Mouse (Mus musculus) ES-E14 (cell line): Measurements from ENCODE around the gene Nyap2. TPM values are rescaled to one million over a fixed set of nuclear protein-coding genes. Genes with fewer than 3 reads are reported as not detected.

Experiments used
- DNase-seq: peaks from one replicate; pipeline ENCODE4 v3.0.0-alpha.2; 2013; ENCODE audit warnings: low read depth, low spot score
- H3K27ac ChIP-seq: 2 replicates; pipeline ENCODE4 v1.5.1; 2012; ENCODE audit warnings: low read depth, mild to moderate bottlenecking, low read length, moderate library complexity, mixed read lengths; ENCODE audit not compliant: poor library complexity, insufficient read depth, severe bottlenecking
- H3K36me3 ChIP-seq: 2 replicates; pipeline ENCODE4 v1.6.1; 2012; ENCODE audit warnings: mild to moderate bottlenecking, low read length, moderate library complexity, mixed read lengths; ENCODE audit not compliant: control insufficient read depth, poor library complexity, insufficient read depth, severe bottlenecking
- H3K4me1 ChIP-seq, 2 experiments: fragments of 150-350 bp in 1 of 2; sonication (generic) in 1 of 2; 2 replicates each; pipeline ENCODE4 v1.6.1; 2012; ENCODE audit warnings: low read length in 2 of 2, mild to moderate bottlenecking in 1 of 2, mixed read lengths in 1 of 2; ENCODE audit not compliant: control insufficient read depth in 2 of 2, insufficient read depth in 2 of 2, poor library complexity in 1 of 2
- H3K4me3 ChIP-seq, 2 experiments: fragments of 150-350 bp in 1 of 2; sonication (generic) in 1 of 2; 2 replicates each; pipeline ENCODE4 v1.5.1; 2012; ENCODE audit warnings: low read length in 2 of 2, low read depth in 1 of 2, mild to moderate bottlenecking in 1 of 2, mixed read lengths in 1 of 2; ENCODE audit not compliant: insufficient read depth in 1 of 2, poor library complexity in 1 of 2, severe bottlenecking in 1 of 2
- H3K9ac ChIP-seq: 2 replicates; pipeline ENCODE4 v1.6.1; 2012; ENCODE audit warnings: low read depth, mild to moderate bottlenecking, low read length, mixed read lengths; ENCODE audit not compliant: poor library complexity, insufficient read depth, severe bottlenecking
- H3K9me3 ChIP-seq: fragments of 150-350 bp; sonication (generic); 2 replicates; pipeline ENCODE4 v1.6.1; 2012; ENCODE audit warnings: low read depth, mild to moderate bottlenecking, low read length; ENCODE audit not compliant: control insufficient read depth, insufficient read depth
- HCFC1 ChIP-seq: IDR thresholded peaks from 2 replicates; pipeline ENCODE4 v1.6.1; 2012; ENCODE audit warnings: low read length, inconsistent platforms, borderline replicate concordance; ENCODE audit not compliant: insufficient read depth
- MAFK ChIP-seq: IDR thresholded peaks from 2 replicates; pipeline ENCODE4 v1.6.1; 2014; ENCODE audit warnings: mild to moderate bottlenecking, low read depth, low read length, inconsistent platforms; ENCODE audit not compliant: insufficient read depth
- ZC3H11A ChIP-seq: IDR thresholded peaks from 2 replicates; pipeline ENCODE4 v1.6.1; 2012; ENCODE audit warnings: low read depth, mild to moderate bottlenecking, inconsistent platforms, low read length, borderline replicate concordance
- in situ Hi-C, 2 experiments: fragments of 600-800 bp; cut with MboI; formaldehyde crosslinking; loops; one replicate each; pipeline ENCODE4 v1.15.1; 2025; ENCODE audit warnings: low sequenced_read_pairs in 2 of 2, inconsistent platforms in 1 of 2; ENCODE audit not compliant: unreplicated experiment in 2 of 2
- total RNA-seq: library from RNA; depleted of rRNA; stranded (reverse); fragments of 300-350 nt; gene quantifications from 2 replicates; pipeline ENCODE4 v1.2.3, GENCODE M21; 2012

Nyap2 gene
- total RNA-seq, 1 experiment, result not detected

GRCm38 (mm10) chr1:81387722-81388121 lies 311.0 kb downstream of the Nyap2 start:
- no peak for DNase-seq
- H3K36me3 ChIP-seq, result no peaks in the 10 kb centered on the region
- H3K9me3 ChIP-seq, result no peaks in the 10 kb centered on the region
- H3K4me1 ChIP-seq, result no peaks in the 10 kb centered on the region
- no peak overlapping the region for H3K9ac ChIP-seq
- TF ChIP-seq ZC3H11A (no peak), HCFC1 (no peak), MAFK (no peak)
- in situ Hi-C loops, result no loop called here
- no peak overlapping the region for H3K4me3 ChIP-seq
- H3K27ac ChIP-seq, result no peak overlapping the region
